Mouse (Mus musculus) skeletal muscle tissue, adult 2 months (tissue): ENCODE measurements around the gene Rbm20.
"Not testable (repeated sequence)": the region's sequence is repeated elsewhere in the genome, so short reads cannot be mapped to it uniquely, and the experiment has no call there.

ENCODE experiments used
- DNase-seq: peaks from one replicate; pipeline ENCODE4 v3.0.0-alpha.2; 2012; ENCODE audit warnings: low read depth, low spot score

The Rbm20 gene

DNA sequence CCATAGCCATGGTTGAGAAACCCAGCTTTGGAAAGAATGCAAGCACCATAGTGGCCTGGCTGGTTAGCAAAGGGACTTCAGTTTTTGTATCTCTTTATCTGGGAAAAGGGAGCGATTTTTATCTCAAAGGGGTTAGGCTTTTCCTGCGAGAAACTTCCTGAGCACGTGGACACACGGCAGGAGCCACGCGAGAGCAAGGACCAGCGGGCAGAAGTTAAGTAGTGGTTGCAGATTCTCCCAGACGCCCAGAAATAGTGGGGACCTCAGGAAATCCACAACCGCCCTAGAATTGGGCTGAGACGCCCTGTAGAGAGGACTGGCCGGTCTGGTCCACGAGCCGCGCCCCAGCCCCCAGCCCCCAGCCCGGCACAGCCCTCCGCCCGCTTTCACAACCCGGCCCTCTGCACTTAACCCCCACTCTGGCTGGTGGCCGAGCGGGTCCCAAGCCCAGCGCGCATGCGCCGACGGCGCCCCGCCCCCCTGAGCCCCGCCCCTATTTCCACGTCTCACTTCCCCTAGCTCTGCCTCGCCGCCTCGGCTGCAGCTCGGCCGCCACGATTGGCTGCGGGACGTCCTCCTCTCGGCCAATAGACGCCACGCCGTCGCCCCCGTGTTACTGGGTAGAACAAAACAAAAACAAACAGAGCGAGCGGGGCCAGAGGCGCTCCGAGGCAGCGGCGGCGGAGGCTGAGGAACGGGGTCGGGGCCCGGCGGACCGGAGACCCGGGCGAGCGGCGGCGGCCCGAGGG is 225.8 kb downstream of the Rbm20 start:
- peak; percentile 99 for DNase-seq

DNA sequence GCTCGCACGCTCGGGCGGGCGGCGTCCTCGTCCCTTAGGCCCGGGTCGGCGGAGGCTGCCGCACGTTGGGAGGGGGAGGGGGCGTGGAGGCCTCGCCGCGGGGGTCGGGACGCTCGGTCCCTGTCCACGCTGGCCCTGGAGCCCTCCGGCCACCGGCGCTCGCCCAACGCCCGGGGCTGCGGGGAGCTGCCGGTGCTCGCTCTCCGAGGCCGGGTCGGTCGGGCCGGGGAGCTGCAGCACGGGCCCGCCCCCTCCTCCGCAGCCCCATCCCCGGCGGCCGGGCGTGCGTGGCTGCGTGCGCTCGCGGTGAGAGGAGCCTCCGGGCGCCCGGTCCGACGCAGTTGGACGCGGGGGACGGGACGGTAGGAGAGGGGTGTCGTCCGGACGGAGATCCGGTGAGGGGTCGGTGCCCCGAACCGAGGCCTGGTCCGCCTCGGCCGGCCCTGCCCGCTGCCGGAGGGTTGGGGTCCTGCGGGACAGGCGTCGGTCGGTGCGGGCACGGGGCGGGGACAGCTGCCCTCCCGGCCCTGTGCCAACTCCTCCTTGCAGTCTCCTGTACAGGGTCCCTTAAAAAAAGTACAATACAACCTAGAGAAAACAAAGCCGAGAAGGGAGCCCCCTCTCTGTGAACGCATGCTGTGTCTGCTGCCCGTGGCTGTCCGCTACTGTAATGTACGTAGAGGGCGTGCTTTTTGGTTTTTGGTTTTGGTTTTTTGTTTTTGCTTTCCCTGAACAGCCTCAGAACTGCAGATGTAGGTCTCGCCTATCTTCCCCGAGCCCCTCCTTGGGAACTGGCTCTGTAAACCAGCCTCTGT is 226.6 kb downstream of the Rbm20 start:
- DNase-seq, result peak; percentile 38

DNA sequence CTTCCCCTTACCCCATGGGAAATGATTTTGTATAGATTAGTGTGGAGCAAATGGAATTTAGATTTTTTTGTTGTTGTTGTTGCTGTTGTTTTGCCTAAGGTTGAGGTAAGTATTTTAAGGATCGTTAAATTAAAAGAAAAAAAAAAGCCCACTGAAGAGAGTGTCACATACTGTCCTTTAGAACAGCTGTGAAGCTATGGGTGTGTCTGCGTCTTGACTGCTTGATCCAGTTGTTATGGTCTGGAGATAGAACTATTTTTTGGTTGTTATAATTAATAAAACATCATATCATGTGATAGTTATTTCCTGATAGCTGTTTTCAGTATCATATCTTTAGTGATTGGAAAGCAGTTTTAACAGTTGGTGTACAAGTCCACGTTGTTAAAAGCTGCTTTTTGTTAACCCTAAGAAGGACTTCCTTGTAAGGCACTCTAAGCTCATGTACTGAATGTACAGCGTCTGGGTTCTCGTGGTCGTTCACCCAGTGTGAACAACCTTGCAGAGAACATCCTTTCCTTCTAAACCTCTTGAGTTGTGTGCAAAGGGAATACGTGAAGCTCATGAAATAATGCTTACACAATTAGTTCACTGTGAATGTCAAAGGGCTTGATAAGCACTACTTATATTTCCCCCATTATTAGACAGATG is 227.9 kb downstream of the Rbm20 start:
- DNase-seq, result no peak

GRCm38 (mm10) chr19:53906033-53906702 is 229.1 kb downstream of the Rbm20 start:
- no peak for DNase-seq

GRCm38 (mm10) chr19:53906703-53907070 is 229.6 kb downstream of the Rbm20 start:
- not testable (repeated sequence) for DNase-seq

DNA sequence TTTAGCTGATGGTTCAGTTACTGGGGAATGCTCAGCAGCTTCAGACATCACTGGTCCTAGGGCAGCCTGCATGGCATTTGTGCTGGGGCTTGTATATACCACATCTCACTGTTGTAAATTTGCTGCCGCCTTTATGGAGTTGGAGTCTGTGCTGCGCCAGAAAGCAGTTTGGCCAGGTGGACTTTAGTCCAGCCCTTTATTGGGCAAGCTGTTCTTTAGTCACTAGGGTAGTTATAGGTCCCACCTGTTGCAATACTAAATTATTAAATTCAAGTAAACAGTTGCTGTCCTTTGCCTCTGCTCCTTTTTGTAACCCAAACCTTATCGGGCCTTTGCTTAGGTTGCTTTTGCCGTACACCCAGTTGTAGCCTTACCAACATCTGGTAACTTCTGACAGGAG is 237.8 kb downstream of the Rbm20 start:
- no peak for DNase-seq
